Mouse (Mus musculus): ENCODE measurements at regions not wholly inside any gene's neighbourhood (a gene's known extent, or its start where the extent isn't known, plus 50 kb on each side); places are given as distances from the start of the nearest gene placed in this dataset.

DNA sequence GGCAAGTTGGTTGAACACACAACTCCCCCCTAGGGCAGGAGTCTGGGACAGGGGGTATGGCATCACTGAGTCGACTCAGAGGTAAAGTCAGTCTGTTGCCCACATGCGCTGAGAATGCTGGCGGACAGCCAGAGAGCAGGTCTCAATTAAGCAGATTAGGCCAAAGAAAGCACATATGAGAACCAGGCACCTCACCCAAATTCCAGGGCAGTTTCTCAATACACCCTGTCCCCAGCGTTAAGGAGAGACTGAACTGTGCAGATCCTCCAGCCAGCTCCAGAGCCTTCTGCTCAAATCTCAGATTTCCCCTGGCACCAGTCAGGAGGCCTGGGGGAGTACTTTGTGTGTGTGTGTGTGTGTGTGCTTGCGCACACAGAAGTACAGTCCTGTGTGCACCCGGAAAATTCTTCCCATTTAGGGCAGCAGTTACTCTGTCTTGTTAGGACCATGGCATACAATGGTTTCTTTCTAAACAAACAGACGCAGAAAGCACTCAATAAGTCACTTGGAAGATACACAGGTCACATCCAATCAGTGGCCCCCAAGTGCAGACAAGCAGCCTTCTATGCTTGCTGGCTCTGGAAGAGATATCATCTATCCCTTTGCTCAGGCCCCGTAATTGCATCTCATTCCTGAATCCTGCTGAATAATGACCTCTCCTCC, 65.4 kb upstream of the Gas1 start:
- TF ChIP-seq CTCF (IDR thresholded peaks at IDR 0.05; ENCODE audit: borderline replicate concordance, extremely low read depth, insufficient read depth, insufficient read length) (no peak), POLR2A (IDR thresholded peaks at IDR 0.05; ENCODE audit: borderline replicate concordance, extremely low read depth, insufficient read depth, insufficient read length, poor library complexity, severe bottlenecking) (no peak)
